Mouse (Mus musculus): Measurements from ENCODE around the gene Nanos1. TPM values are rescaled to one million over a fixed set of nuclear protein-coding genes. Genes with fewer than 3 reads are reported as not detected.

The Nanos1 gene
- 2.3 to 3.5 TPM (median 3.0 TPM) in 4 replicates for total RNA-seq (2023)

DNA sequence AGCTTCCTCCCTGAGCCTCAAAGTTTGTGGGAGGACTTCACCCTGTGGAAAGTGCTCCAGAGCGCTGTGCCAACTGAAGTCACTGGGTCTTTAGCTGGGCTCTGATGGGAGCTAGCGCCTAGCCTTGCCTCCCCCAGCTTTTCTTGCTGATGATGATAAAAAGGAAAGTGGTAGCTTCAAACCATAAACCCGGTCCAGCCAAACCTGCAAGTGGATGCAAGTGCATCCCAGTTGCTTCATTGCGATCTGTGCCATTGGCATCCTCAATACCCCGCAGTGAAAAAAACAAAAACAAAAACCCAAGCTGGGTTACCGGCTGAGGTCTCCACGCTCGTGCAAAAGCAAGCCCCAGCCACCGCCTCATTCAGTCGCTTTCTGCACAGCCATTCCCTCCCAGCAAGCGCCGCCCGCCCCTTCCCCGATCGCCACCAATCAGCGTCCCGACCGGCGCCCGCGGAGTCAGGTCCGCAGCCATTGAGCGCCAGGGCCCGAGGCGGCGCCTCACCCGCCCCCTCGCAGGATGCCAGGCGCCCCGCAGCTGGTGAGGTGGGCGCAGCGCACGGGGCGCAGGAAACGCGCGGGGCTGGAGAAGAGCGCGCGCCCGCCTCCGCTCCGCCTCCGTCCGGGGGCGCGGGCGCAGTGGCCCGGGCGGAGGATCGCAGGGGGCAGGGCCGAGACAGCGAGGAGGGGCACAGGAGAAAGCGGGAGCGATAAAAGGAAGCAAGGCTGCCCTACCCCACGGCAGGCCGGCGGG is at the start of gene Nanos1:
Gene Nanos1 (plus strand): TSS at position 550 of the 754 bp plus-strand sequence.

DNA sequence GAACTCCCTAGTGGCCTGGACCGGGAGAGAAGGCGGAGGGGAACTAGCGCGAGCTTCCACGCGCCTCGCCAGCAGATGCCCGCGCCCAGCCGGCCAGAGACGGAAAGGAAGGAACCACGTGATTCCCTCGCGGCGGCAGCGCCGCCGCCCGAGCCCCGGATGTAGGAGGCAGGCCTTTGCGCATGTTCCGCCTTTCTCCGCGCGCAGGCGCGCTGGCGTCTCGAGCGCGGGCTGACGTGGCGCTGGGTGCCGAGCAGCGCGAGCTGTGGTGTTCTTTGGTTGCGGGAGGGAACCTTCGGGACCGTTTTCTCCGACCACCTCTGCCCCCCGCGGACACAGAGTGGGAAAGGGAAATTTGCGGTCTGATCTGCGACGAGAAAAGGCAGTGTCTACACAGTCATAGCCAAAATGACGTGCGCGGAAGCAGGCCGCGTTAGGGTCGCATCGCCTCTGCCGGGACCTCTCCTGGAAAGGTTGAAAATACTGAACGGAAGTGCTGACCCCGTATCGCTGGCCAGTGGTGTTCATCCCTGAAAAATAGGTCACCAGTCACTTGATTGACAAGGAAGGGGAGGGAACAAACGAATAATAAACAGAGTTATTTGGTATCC is 34.9 kb downstream of the Nanos1 start, which contains the start of gene Eif3a:
Gene Eif3a (minus strand): TSS at position 108 of the 611 bp plus-strand sequence.

Other genes starting within 250 kb of the Nanos1 start
- gene Cacul1, start 175.0 kb upstream of the Nanos1 start, total RNA-seq (2023) = 62.4 to 75.6 TPM (median 71.2 TPM) in 4 replicates
- 244 to 256 TPM (median 251 TPM) in 4 replicates for gene Eif3a, start 34.7 kb downstream of the Nanos1 start, total RNA-seq (2023)
- gene Fam45a, start 55.6 kb downstream of the Nanos1 start, total RNA-seq (2023) = 20.8 to 27.2 TPM (median 24.8 TPM) in 4 replicates
- gene Sfxn4, start 105.5 kb downstream of the Nanos1 start, total RNA-seq (2023) = 4.0 to 5.4 TPM (median 4.7 TPM) in 4 replicates
- 47.7 to 51.3 TPM (median 49.9 TPM) in 4 replicates for gene Prdx3, start 118.6 kb downstream of the Nanos1 start, total RNA-seq (2023)
- 5.7 to 8.3 TPM (median 7.5 TPM) in 4 replicates for gene Grk5, start 133.8 kb downstream of the Nanos1 start, total RNA-seq (2023)

Data from B cell, adult 62 days (primary cell).